Comparison of ENCODE assay signal across 18 mouse cellular contexts in the genomic region with DNA sequence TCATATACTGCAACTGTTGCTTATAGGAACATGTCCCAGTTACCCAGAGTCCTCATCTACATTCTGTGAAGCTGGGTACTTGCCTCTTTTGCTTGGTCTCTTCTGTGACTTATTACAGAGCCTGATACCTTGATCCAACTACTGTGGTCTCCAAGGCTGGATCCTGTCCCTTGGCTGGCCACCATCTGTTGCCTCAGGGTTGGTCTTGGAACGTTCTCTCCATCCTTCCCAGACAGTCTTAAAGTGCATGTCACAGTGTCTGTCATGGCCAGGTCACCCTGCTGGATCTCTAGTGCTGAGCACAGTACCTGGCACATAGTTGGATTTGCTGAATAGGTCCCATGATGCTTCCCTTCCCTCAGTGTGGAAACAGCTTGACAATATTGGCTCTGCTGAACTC. TPM values are rescaled to one million over a fixed set of nuclear protein-coding genes. Genes with fewer than 3 reads are reported as not detected.
DNase-seq lines count a peak whose midpoint lies in the region.
"Had no signal": no experiment of that assay in that cellular context is flagged by ENCODE, and none has a peak within 500 bp of the region (broad histone marks: within the 10 kb centered on the region; RNA-seq: fewer than 3 reads in every experiment).

No protein-coding gene starts in this region.

- peaks cover 8% of the 10 kb centered on the region; the same call in 1 of the 2 replicates for H3K27me3 ChIP-seq in heart, embryonic 10.5 days (ENCODE audit: insufficient read depth, poor library complexity, severe bottlenecking)
- H3K27me3 ChIP-seq: embryonic facial prominence, embryonic 12.5 days; forebrain, embryonic 13.5 days; forebrain, embryonic 15.5 days had no signal

- peak; percentile 25 to 51 for DNase-seq in cerebellum, postnatal 10 days
- no peak for DNase-seq in cerebellum, adult 11 months
- peak; percentile 23 to 28 for DNase-seq in cerebellum, postnatal 36 days
- DNase-seq in cerebellum, adult 8-10 months, result no peak
- DNase-seq in heart, embryonic 10.5 days (ENCODE audit: low spot score), result no peak
- DNase-seq: adrenal gland, adult 2 months; adrenal gland, postnatal 10 days; adrenal gland, postnatal 25 days; cerebellum, adult 11-12 months; cerebellum, adult 9-11 months; forebrain, postnatal 0 days had no signal

- WGBS in heart, embryonic 10.5 days, result 72% methylated on average over 1 of the region's 1 CpGs

- H3K36me3 ChIP-seq in heart, embryonic 10.5 days, result no peaks in the 10 kb centered on the region
- H3K36me3 ChIP-seq: embryonic facial prominence, embryonic 10.5 days; embryonic facial prominence, embryonic 12.5 days; forebrain, embryonic 15.5 days had no signal

- no peak overlapping the region for H3K27ac ChIP-seq in heart, embryonic 10.5 days
- H3K27ac ChIP-seq: embryonic facial prominence, embryonic 12.5 days; forebrain, embryonic 13.5 days; forebrain, embryonic 15.5 days had no signal

- no peak overlapping the region for H3K4me3 ChIP-seq in heart, embryonic 10.5 days
- H3K4me3 ChIP-seq: embryonic facial prominence, embryonic 10.5 days; embryonic facial prominence, embryonic 12.5 days; forebrain, embryonic 13.5 days; forebrain, embryonic 15.5 days had no signal

- peaks cover 9% of the 10 kb centered on the region for H3K4me1 ChIP-seq in heart, embryonic 10.5 days
- H3K4me1 ChIP-seq: forebrain, embryonic 13.5 days had no signal

- H3K9me3 ChIP-seq in heart, embryonic 10.5 days, result no peaks in the 10 kb centered on the region
- H3K9me3 ChIP-seq: embryonic facial prominence, embryonic 10.5 days; embryonic facial prominence, embryonic 12.5 days; forebrain, embryonic 13.5 days; forebrain, embryonic 15.5 days had no signal

RNA-seq across cellular contexts. Expression of a gene that starts 40.6 kb away (rescaled TPM):
- polyA plus RNA-seq in heart, embryonic 10.5 days (2016; fragmentation: Nextera tagmentation; extraction: Ambion mirVana), result 0.19 and 0.28 TPM in 2 replicates
- polyA plus RNA-seq: forebrain, embryonic 13.5 days; forebrain, embryonic 15.5 days had no signal

RNA-seq across cellular contexts. Expression of a gene that starts 50.3 kb away (rescaled TPM):
- not detected in 2 replicates for polyA plus RNA-seq in heart, embryonic 10.5 days (2016; fragmentation: Nextera tagmentation; extraction: Ambion mirVana)
- polyA plus RNA-seq: adrenal gland, adult 2 months; C2C12; embryonic facial prominence, embryonic 10.5 days; embryonic facial prominence, embryonic 12.5 days; embryonic facial prominence, embryonic 14.5 days; forebrain, embryonic 11.5 days; forebrain, embryonic 13.5 days; forebrain, embryonic 15.5 days; forebrain, postnatal 0 days had no signal

Comparison
In these comparisons a context has a peak if more than half of its experiments do, and no peak if none do; other contexts are left out.
1. DNase-seq: peak in cerebellum, postnatal 10 days (2 of 2) and cerebellum, postnatal 36 days (2 of 2); none in cerebellum, adult 11 months (single experiment), cerebellum, adult 8-10 months (single experiment) and heart, embryonic 10.5 days (single experiment).